Mouse (Mus musculus) cerebellum, adult 2 months (tissue): ENCODE measurements around the gene Enpp3.

ENCODE experiments used
- CTCF ChIP-seq: fragments of 200-500 bp; IDR thresholded peaks from 2 replicates; pipeline ENCODE4 v1.5.1; 2011; ENCODE audit warnings: low read depth, mild to moderate bottlenecking, control low read depth, low read length, moderate library complexity, borderline replicate concordance; ENCODE audit not compliant: insufficient read depth
- POLR2A ChIP-seq: fragments of 200-500 bp; IDR thresholded peaks from 2 replicates; pipeline ENCODE4 v1.6.1; 2011; ENCODE audit warnings: low read length, control low read depth, borderline replicate concordance; ENCODE audit not compliant: insufficient read depth

- TF ChIP-seq POLR2A (no peak), CTCF (no peak)
Observed at GRCm38 (mm10) chr10:24823697-24824535, 18.7 kb downstream of the Enpp3 start.
